Mouse (Mus musculus) ES-E14 (cell line): Measurements from ENCODE around the gene Aimp2.

Source experiments
- CHD2 ChIP-seq: IDR thresholded peaks from 2 replicates; pipeline ENCODE4 v1.6.1; 2014; ENCODE audit warnings: mild to moderate bottlenecking, low read depth, low read length, inconsistent platforms
- HCFC1 ChIP-seq: IDR thresholded peaks from 2 replicates; pipeline ENCODE4 v1.6.1; 2012; ENCODE audit warnings: low read length, inconsistent platforms, borderline replicate concordance; ENCODE audit not compliant: insufficient read depth
- MAFK ChIP-seq: IDR thresholded peaks from 2 replicates; pipeline ENCODE4 v1.6.1; 2014; ENCODE audit warnings: mild to moderate bottlenecking, low read depth, low read length, inconsistent platforms; ENCODE audit not compliant: insufficient read depth
- ZC3H11A ChIP-seq: IDR thresholded peaks from 2 replicates; pipeline ENCODE4 v1.6.1; 2012; ENCODE audit warnings: low read depth, mild to moderate bottlenecking, inconsistent platforms, low read length, borderline replicate concordance
- ZNF384 ChIP-seq: IDR thresholded peaks from 2 replicates; pipeline ENCODE4 v1.6.1; 2012; ENCODE audit warnings: low read depth, low read length, inconsistent platforms

DNA sequence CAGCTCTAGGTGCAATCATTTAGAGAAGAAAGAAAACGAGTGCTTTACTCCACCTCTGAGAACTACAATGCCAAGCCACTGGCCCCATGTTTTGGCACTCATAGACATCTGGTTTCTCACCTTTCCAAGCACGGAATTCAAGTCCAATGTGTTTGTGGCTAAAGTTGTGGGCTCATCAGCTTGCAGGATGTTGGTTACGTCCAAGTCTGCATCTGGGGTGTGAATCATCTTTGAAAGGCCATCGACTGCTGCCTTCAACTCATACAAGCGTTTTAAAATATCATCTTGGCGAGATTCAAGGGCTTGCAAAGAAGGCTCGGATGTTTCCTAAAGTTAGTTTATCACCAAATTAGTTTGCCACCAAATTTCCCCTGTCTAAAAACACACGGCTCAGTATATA is 3.2 kb downstream of the Aimp2 start:
- TF ChIP-seq ZNF384 (no peak), HCFC1 (no peak), CHD2 (no peak), ZC3H11A (no peak), MAFK (no peak)
